Mouse (Mus musculus) fibroblast of lung, adult 2 months (primary cell): ENCODE measurements around the gene Phykpl.

ENCODE experiments used
- DNase-seq: peaks from one replicate; pipeline ENCODE4 v3.0.0-alpha.2; 2011; ENCODE audit warnings: low read depth

Phykpl gene

GRCm38 (mm10) chr11:51584431-51585248 lies at the start of gene Phykpl:
Gene Phykpl (plus strand): TSS chr11:51584757.
- peak; percentile 93 for DNase-seq

GRCm38 (mm10) chr11:51538388-51538787 lies 46.2 kb upstream of the Phykpl start:
- no peak for DNase-seq

- DNase-seq = no peak
These were observed 45.4 kb upstream of the Phykpl start for GRCm38 (mm10) chr11:51538919-51539758.

- DNase-seq = peak; percentile 78
These were observed 44.7 kb upstream of the Phykpl start for GRCm38 (mm10) chr11:51539759-51540282.

GRCm38 (mm10) chr11:51542424-51542823 lies 42.1 kb upstream of the Phykpl start:
- DNase-seq = no peak

GRCm38 (mm10) chr11:51543487-51544050 lies 41.0 kb upstream of the Phykpl start:
- DNase-seq = no peak

GRCm38 (mm10) chr11:51544413-51544812 lies 40.1 kb upstream of the Phykpl start:
- DNase-seq = no peak

- DNase-seq = no peak
These were observed 38.7 kb upstream of the Phykpl start for GRCm38 (mm10) chr11:51545811-51546210.

GRCm38 (mm10) chr11:51551253-51551652 lies 33.3 kb upstream of the Phykpl start:
- DNase-seq = no peak

GRCm38 (mm10) chr11:51552091-51552490 lies 32.5 kb upstream of the Phykpl start:
- DNase-seq = no peak

GRCm38 (mm10) chr11:51554590-51554989 lies 30.0 kb upstream of the Phykpl start:
- no peak for DNase-seq

- DNase-seq = no peak
These were observed 29.5 kb upstream of the Phykpl start for GRCm38 (mm10) chr11:51555066-51555465.

GRCm38 (mm10) chr11:51563276-51563675 lies 21.3 kb upstream of the Phykpl start:
- no peak for DNase-seq

GRCm38 (mm10) chr11:51565062-51565461 lies 19.5 kb upstream of the Phykpl start:
- DNase-seq = no peak

GRCm38 (mm10) chr11:51565951-51566350 lies 18.6 kb upstream of the Phykpl start:
- DNase-seq = no peak

GRCm38 (mm10) chr11:51568801-51569200 lies 15.8 kb upstream of the Phykpl start:
- no peak for DNase-seq

GRCm38 (mm10) chr11:51576454-51576853 lies 8.1 kb upstream of the Phykpl start:
- DNase-seq = no peak

- DNase-seq = no peak
These were observed 7.0 kb upstream of the Phykpl start for GRCm38 (mm10) chr11:51577587-51577986.

- no peak for DNase-seq
These were observed 5.5 kb upstream of the Phykpl start for GRCm38 (mm10) chr11:51579024-51579423.

GRCm38 (mm10) chr11:51582713-51583112 lies 1.8 kb upstream of the Phykpl start:
- DNase-seq = peak; percentile 44

GRCm38 (mm10) chr11:51584057-51584430 lies 513 bp upstream of the Phykpl start:
- no peak for DNase-seq

- DNase-seq = no peak
These were observed 1.2 kb downstream of the Phykpl start for GRCm38 (mm10) chr11:51585608-51586252.
